In the genomic region with DNA sequence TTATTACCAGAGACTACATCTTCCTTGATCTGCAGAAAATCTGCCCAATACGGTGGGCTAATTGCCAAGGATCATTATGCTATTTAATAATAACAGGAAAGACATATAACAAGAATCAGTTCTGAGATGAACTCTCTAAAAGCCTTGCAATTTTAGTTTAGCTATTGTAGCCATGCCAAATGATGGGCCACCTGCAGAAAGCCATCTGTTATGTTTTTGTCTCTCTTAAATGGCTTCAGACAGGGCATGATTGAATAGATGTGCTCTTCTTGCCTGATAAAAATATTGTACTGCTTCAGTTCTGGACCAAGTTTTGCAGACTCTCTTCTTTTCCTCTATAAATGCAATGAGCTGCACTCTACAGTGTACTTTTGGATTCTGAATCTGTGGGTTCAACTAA, we compare ENCODE assay signal across 28 mouse cellular contexts. TPM values are rescaled to one million over a fixed set of nuclear protein-coding genes. Genes with fewer than 3 reads are reported as not detected.
DNase-seq lines count a peak whose midpoint lies in the region; ATAC-seq and TF ChIP-seq lines count a peak whose summit lies in the region.
"Had no signal": no experiment of that assay in that cellular context is flagged by ENCODE, and none has a peak within 500 bp of the region (broad histone marks: within the 10 kb centered on the region; RNA-seq: fewer than 3 reads in every experiment).

No protein-coding gene starts in this region.

- TF ChIP-seq CTCF in midbrain, postnatal 0 days (IDR thresholded peaks at IDR 0.05), result no peak
- no peak for TF ChIP-seq CTCF in kidney, adult 2 months (conservative IDR thresholded peaks at IDR 0.05; ENCODE audit: insufficient read depth, insufficient read length, low read depth, low read length)

- H3K4me2 ChIP-seq in midbrain, postnatal 0 days (ENCODE audit: low read depth, low read length, poor library complexity, severe bottlenecking), result no peak overlapping the region
- H3K4me2 ChIP-seq in midbrain, embryonic 16.5 days (ENCODE audit: low read length), result no peak overlapping the region
- H3K4me2 ChIP-seq: embryonic facial prominence, embryonic 13.5 days; forebrain, embryonic 12.5 days; heart, embryonic 15.5 days; hindbrain, embryonic 13.5 days had no signal

- no peak for ATAC-seq in midbrain, postnatal 0 days (ENCODE audit: low FRiP score)
- ATAC-seq in midbrain, embryonic 16.5 days, result no peak
- ATAC-seq: activated CD4-positive, CD25-positive, alpha-beta regulatory T cell, adult 4 months; forebrain, embryonic 16.5 days; intestine, embryonic 16.5 days; Patski had no signal

- no peaks in the 10 kb centered on the region for H3K9me3 ChIP-seq in midbrain, postnatal 0 days (ENCODE audit: low read length)
- no peaks in the 10 kb centered on the region for H3K9me3 ChIP-seq in midbrain, embryonic 16.5 days (replicated peaks; ENCODE audit: control insufficient read depth, low read length, poor library complexity, severe bottlenecking)
- H3K9me3 ChIP-seq: embryonic facial prominence, embryonic 13.5 days; forebrain, embryonic 12.5 days; heart, embryonic 10.5 days; heart, embryonic 15.5 days; hindbrain, embryonic 13.5 days had no signal

- no peaks in the 10 kb centered on the region for H3K36me3 ChIP-seq in midbrain, postnatal 0 days (ENCODE audit: insufficient read depth, low read length)
- H3K36me3 ChIP-seq in midbrain, embryonic 16.5 days (ENCODE audit: control insufficient read depth, insufficient read depth, low read length), result no peaks in the 10 kb centered on the region
- no peaks in the 10 kb centered on the region for H3K36me3 ChIP-seq in kidney, adult 2 months (ENCODE audit: control insufficient read depth, insufficient read depth, low read length)
- H3K36me3 ChIP-seq: embryonic facial prominence, embryonic 13.5 days; forebrain, embryonic 12.5 days; heart, embryonic 10.5 days; heart, embryonic 15.5 days; hindbrain, embryonic 13.5 days had no signal

- TF ChIP-seq POLR2A in kidney, adult 2 months (IDR thresholded peaks at IDR 0.05; ENCODE audit: low read depth, low read length), result no peak

- no peak overlapping the region for H3K27ac ChIP-seq in midbrain, postnatal 0 days (ENCODE audit: low read depth, low read length)
- no peak overlapping the region for H3K27ac ChIP-seq in midbrain, embryonic 16.5 days (ENCODE audit: low read length)
- no peak overlapping the region for H3K27ac ChIP-seq in kidney, adult 2 months (ENCODE audit: insufficient read depth, low read depth, low read length)
- H3K27ac ChIP-seq: embryonic facial prominence, embryonic 13.5 days; forebrain, embryonic 12.5 days; heart, embryonic 10.5 days; heart, embryonic 15.5 days; hindbrain, embryonic 13.5 days had no signal

- no peaks in the 10 kb centered on the region for H3K27me3 ChIP-seq in midbrain, postnatal 0 days (ENCODE audit: insufficient read depth, low read length)
- H3K27me3 ChIP-seq in midbrain, embryonic 16.5 days (ENCODE audit: control insufficient read depth, insufficient read depth, low read depth, low read length), result no peaks in the 10 kb centered on the region
- no peaks in the 10 kb centered on the region for H3K27me3 ChIP-seq in kidney, adult 2 months (replicated peaks; ENCODE audit: control insufficient read depth, insufficient read depth, low read length)
- H3K27me3 ChIP-seq: CH12.LX; embryonic facial prominence, embryonic 13.5 days; forebrain, embryonic 12.5 days; heart, embryonic 15.5 days; hindbrain, embryonic 13.5 days had no signal

- WGBS in midbrain, postnatal 0 days, result 74% methylated on average over 1 of the region's 1 CpGs
- 81% methylated on average over 1 of the region's 1 CpGs for WGBS in midbrain, embryonic 16.5 days
- WGBS in kidney, adult 2 months, result 77% methylated on average over 1 of the region's 1 CpGs

- DNase-seq in midbrain, postnatal 0 days (ENCODE audit: low spot score), result peak; percentile 2
- DNase-seq in cerebellum, adult 18-20 months, result peak; percentile 30 to 34
- DNase-seq in cerebellum, adult 9-11 months, result peak; percentile 28
- peak; percentile 31 to 42 for DNase-seq in cerebellum, postnatal 36 days
- no peak for DNase-seq in kidney, adult 2 months
- no peak for DNase-seq in liver
- DNase-seq in retina, postnatal 1 day, result no peak
- DNase-seq: adrenal gland, postnatal 14 days; gastrocnemius, postnatal 10 days; heart, adult 18-20 months; heart, postnatal 14 days; kidney, adult 8-10 months had no signal

- no peak overlapping the region for H3K4me3 ChIP-seq in midbrain, postnatal 0 days (ENCODE audit: low read depth, low read length)
- no peak overlapping the region for H3K4me3 ChIP-seq in midbrain, embryonic 16.5 days (ENCODE audit: low read depth, low read length)
- no peak overlapping the region for H3K4me3 ChIP-seq in kidney, adult 2 months (ENCODE audit: insufficient read depth, low read depth, low read length)
- H3K4me3 ChIP-seq: embryonic facial prominence, embryonic 13.5 days; forebrain, embryonic 12.5 days; heart, embryonic 10.5 days; heart, embryonic 15.5 days; hindbrain, embryonic 13.5 days had no signal

- no peaks in the 10 kb centered on the region for H3K4me1 ChIP-seq in midbrain, postnatal 0 days (ENCODE audit: insufficient read depth, low read length)
- H3K4me1 ChIP-seq in midbrain, embryonic 16.5 days (ENCODE audit: control insufficient read depth, insufficient read depth, low read length), result no peaks in the 10 kb centered on the region
- no peaks in the 10 kb centered on the region for H3K4me1 ChIP-seq in kidney, adult 2 months (ENCODE audit: control insufficient read depth, insufficient read depth, low read length)
- H3K4me1 ChIP-seq: embryonic facial prominence, embryonic 13.5 days; forebrain, embryonic 12.5 days; heart, embryonic 10.5 days; heart, embryonic 15.5 days; hindbrain, embryonic 13.5 days had no signal

- H3K9ac ChIP-seq in midbrain, postnatal 0 days (replicated peaks; ENCODE audit: low read length, poor library complexity, severe bottlenecking), result no peak overlapping the region
- no peak overlapping the region for H3K9ac ChIP-seq in midbrain, embryonic 16.5 days (ENCODE audit: low read depth, low read length)
- H3K9ac ChIP-seq: embryonic facial prominence, embryonic 13.5 days; forebrain, embryonic 12.5 days; heart, embryonic 15.5 days; hindbrain, embryonic 13.5 days had no signal

RNA-seq across cellular contexts. Expression of gene Tmprss11a, which starts 24.7 kb away (rescaled TPM):
- not detected in 2 replicates for total RNA-seq in midbrain, postnatal 0 days (2014; rRNA removed)
- not detected in 2 replicates for polyA plus RNA-seq in midbrain, postnatal 0 days (2015; fragmentation: Nextera tagmentation; extraction: Ambion mirVana)
- not detected in 2 replicates for polyA plus RNA-seq in midbrain, embryonic 16.5 days (2015; fragmentation: Nextera tagmentation; extraction: Ambion mirVana)
- polyA plus RNA-seq in kidney, adult 2 months (2012; rRNA removed), result not detected in 2 replicates
- total RNA-seq: adrenal gland, adult 18-20 months; adrenal gland, postnatal 14 days; CH12.LX; common myeloid progenitor, adult 5-6 weeks; gastrocnemius, postnatal 10 days; gastrocnemius, postnatal 4 days; heart, adult 18-20 months; heart, postnatal 14 days; hematopoietic stem cell, adult 5-6 weeks had no signal
- polyA plus RNA-seq: forebrain, embryonic 16.5 days; frontal cortex, adult 2 months; heart, embryonic 10.5 days; heart, embryonic 15.5 days; hindbrain, embryonic 13.5 days; Patski had no signal

RNA-seq across cellular contexts. Expression of gene Tmprss11g, which starts 24.9 kb away (rescaled TPM):
- not detected in 2 replicates for total RNA-seq in midbrain, postnatal 0 days (2014; rRNA removed)
- not detected in 2 replicates for polyA plus RNA-seq in midbrain, postnatal 0 days (2015; fragmentation: Nextera tagmentation; extraction: Ambion mirVana)
- polyA plus RNA-seq in midbrain, embryonic 16.5 days (2015; fragmentation: Nextera tagmentation; extraction: Ambion mirVana), result not detected in 2 replicates
- polyA plus RNA-seq in kidney, adult 2 months (2012; rRNA removed), result 0.02 TPM in 1 of 2 replicates, not detected in the other
- total RNA-seq: adrenal gland, adult 18-20 months; adrenal gland, postnatal 14 days; CH12.LX; common myeloid progenitor, adult 5-6 weeks; gastrocnemius, postnatal 10 days; gastrocnemius, postnatal 4 days; heart, adult 18-20 months; heart, postnatal 14 days; hematopoietic stem cell, adult 5-6 weeks had no signal
- polyA plus RNA-seq: activated CD4-positive, CD25-positive, alpha-beta regulatory T cell, adult 4 months; forebrain, embryonic 12.5 days; forebrain, embryonic 16.5 days; frontal cortex, adult 2 months; heart, embryonic 10.5 days; heart, embryonic 15.5 days; hindbrain, embryonic 13.5 days; intestine, embryonic 16.5 days; Patski had no signal

Comparison
In these comparisons a context has a peak if more than half of its experiments do, and no peak if none do; other contexts are left out.
1. DNase-seq: peak in midbrain, postnatal 0 days (single experiment), cerebellum, adult 18-20 months (2 of 2), cerebellum, adult 9-11 months (single experiment) and cerebellum, postnatal 36 days (2 of 2); none in kidney, adult 2 months (single experiment), liver (single experiment) and retina, postnatal 1 day (single experiment).